Mouse (Mus musculus): Measurements from ENCODE around the gene Cab39. TPM values are rescaled to one million over a fixed set of nuclear protein-coding genes. Genes with fewer than 3 reads are reported as not detected.

The Cab39 gene
- polyA plus RNA-seq, 1 experiment from 2014 or later = 48.7 TPM

Small RNA genes within 50 kb of the gene (microRNA-seq; reads per million reads assigned to microRNA genes)
- gene Gm25472 (not detected), gene Mir8096 (not detected)

Other genes starting within 250 kb of the Cab39 start
- not detected in 2 replicates for gene G530012D18Rik, start 217.8 kb upstream of the Cab39 start, polyA plus RNA-seq (2016; fragmentation: Nextera tagmentation; extraction: Ambion mirVana)
- gene Sp110, start 194.6 kb upstream of the Cab39 start, polyA plus RNA-seq (2016; fragmentation: Nextera tagmentation; extraction: Ambion mirVana) = 0.85 and 1.2 TPM in 2 replicates
- gene Sp140, start 193.1 kb upstream of the Cab39 start, polyA plus RNA-seq (2016; fragmentation: Nextera tagmentation; extraction: Ambion mirVana) = 1.1 and 1.2 TPM in 2 replicates
- gene Sp100, start 143.5 kb upstream of the Cab39 start, polyA plus RNA-seq (2016; fragmentation: Nextera tagmentation; extraction: Ambion mirVana) = 0.62 and 0.72 TPM in 2 replicates
- gene A630001G21Rik, start 14.8 kb upstream of the Cab39 start, polyA plus RNA-seq (2016; fragmentation: Nextera tagmentation; extraction: Ambion mirVana) = 1.5 and 1.7 TPM in 2 replicates
- 252 and 258 TPM in 2 replicates for gene Itm2c, start 100.8 kb downstream of the Cab39 start, polyA plus RNA-seq (2016; fragmentation: Nextera tagmentation; extraction: Ambion mirVana)
- gene 4933407L21Rik, start 135.0 kb downstream of the Cab39 start, polyA plus RNA-seq (2016; fragmentation: Nextera tagmentation; extraction: Ambion mirVana) = 0.22 and 0.29 TPM in 2 replicates
- gene Gpr55, start 167.6 kb downstream of the Cab39 start, polyA plus RNA-seq (2016; fragmentation: Nextera tagmentation; extraction: Ambion mirVana) = 0.08 TPM in 2 replicates
- gene Spata3, start 223.4 kb downstream of the Cab39 start, polyA plus RNA-seq (2016; fragmentation: Nextera tagmentation; extraction: Ambion mirVana) = not detected in 2 replicates